Mouse (Mus musculus): ENCODE results near the gene Hdac7. TPM values are rescaled to one million over a fixed set of nuclear protein-coding genes. Genes with fewer than 3 reads are reported as not detected.

The Hdac7 gene
- polyA plus RNA-seq, 1 experiment: 87.1 TPM

GRCm38 (mm10) chr15:97766594-97767279 lies 77.6 kb downstream of the Hdac7 start:
- no peak for DNase-seq (ENCODE audit: low read depth)

- DNase-seq (ENCODE audit: low read depth): no peak
Observed at GRCm38 (mm10) chr15:97766194-97766593, 78.1 kb downstream of the Hdac7 start.

GRCm38 (mm10) chr15:97765090-97765794 lies 79.1 kb downstream of the Hdac7 start:
- no peak for DNase-seq (ENCODE audit: low read depth)

GRCm38 (mm10) chr15:97764532-97764931 lies 79.8 kb downstream of the Hdac7 start:
- no peak for DNase-seq (ENCODE audit: low read depth)

- no peak for DNase-seq (ENCODE audit: low read depth)
Observed at GRCm38 (mm10) chr15:97763256-97764049, 80.8 kb downstream of the Hdac7 start.

GRCm38 (mm10) chr15:97762733-97763132 lies 81.6 kb downstream of the Hdac7 start:
- DNase-seq (ENCODE audit: low read depth): no peak

GRCm38 (mm10) chr15:97761438-97761837 lies 82.9 kb downstream of the Hdac7 start:
- no peak for DNase-seq (ENCODE audit: low read depth)

- DNase-seq (ENCODE audit: low read depth): no peak
Observed at GRCm38 (mm10) chr15:97760952-97761351, 83.3 kb downstream of the Hdac7 start.

GRCm38 (mm10) chr15:97760006-97760405 lies 84.3 kb downstream of the Hdac7 start:
- no peak for DNase-seq (ENCODE audit: low read depth)

GRCm38 (mm10) chr15:97755361-97755760 lies 88.9 kb downstream of the Hdac7 start:
- no peak for DNase-seq (ENCODE audit: low read depth)

- DNase-seq (ENCODE audit: low read depth): no peak
Observed at GRCm38 (mm10) chr15:97754476-97754875, 89.8 kb downstream of the Hdac7 start.

GRCm38 (mm10) chr15:97752491-97752890 lies 91.8 kb downstream of the Hdac7 start:
- no peak for DNase-seq (ENCODE audit: low read depth)

- DNase-seq (ENCODE audit: low read depth): no peak
Observed at GRCm38 (mm10) chr15:97751676-97752075, 92.6 kb downstream of the Hdac7 start.

- DNase-seq (ENCODE audit: low read depth): no peak
Observed at GRCm38 (mm10) chr15:97750697-97751096, 93.6 kb downstream of the Hdac7 start.

GRCm38 (mm10) chr15:97749841-97750240 lies 94.5 kb downstream of the Hdac7 start:
- no peak for DNase-seq (ENCODE audit: low read depth)

- no peak for DNase-seq (ENCODE audit: low read depth)
Observed at GRCm38 (mm10) chr15:97749397-97749796, 94.9 kb downstream of the Hdac7 start.

GRCm38 (mm10) chr15:97748964-97749363 lies 95.3 kb downstream of the Hdac7 start:
- DNase-seq (ENCODE audit: low read depth): no peak

- no peak for DNase-seq (ENCODE audit: low read depth)
Observed at GRCm38 (mm10) chr15:97748309-97748708, 96.0 kb downstream of the Hdac7 start.

GRCm38 (mm10) chr15:97747486-97747885 lies 96.8 kb downstream of the Hdac7 start:
- DNase-seq (ENCODE audit: low read depth): no peak

GRCm38 (mm10) chr15:97746748-97747147 lies 97.6 kb downstream of the Hdac7 start:
- no peak for DNase-seq (ENCODE audit: low read depth)

GRCm38 (mm10) chr15:97746278-97746677 lies 98.0 kb downstream of the Hdac7 start:
- DNase-seq (ENCODE audit: low read depth): no peak

GRCm38 (mm10) chr15:97745331-97745730 lies 99.0 kb downstream of the Hdac7 start:
- no peak for DNase-seq (ENCODE audit: low read depth)

- DNase-seq (ENCODE audit: low read depth): no peak
Observed at GRCm38 (mm10) chr15:97744930-97745329, 99.4 kb downstream of the Hdac7 start.

Measured in gonadal fat pad, adult 2 months (tissue).